Mouse (Mus musculus): Measurements from ENCODE around the gene Sez6l2. TPM values are rescaled to one million over a fixed set of nuclear protein-coding genes. Genes with fewer than 3 reads are reported as not detected.

Gene Sez6l2
- polyA plus RNA-seq, 1 experiment from 2014 or later, result 0.15 TPM

DNA sequence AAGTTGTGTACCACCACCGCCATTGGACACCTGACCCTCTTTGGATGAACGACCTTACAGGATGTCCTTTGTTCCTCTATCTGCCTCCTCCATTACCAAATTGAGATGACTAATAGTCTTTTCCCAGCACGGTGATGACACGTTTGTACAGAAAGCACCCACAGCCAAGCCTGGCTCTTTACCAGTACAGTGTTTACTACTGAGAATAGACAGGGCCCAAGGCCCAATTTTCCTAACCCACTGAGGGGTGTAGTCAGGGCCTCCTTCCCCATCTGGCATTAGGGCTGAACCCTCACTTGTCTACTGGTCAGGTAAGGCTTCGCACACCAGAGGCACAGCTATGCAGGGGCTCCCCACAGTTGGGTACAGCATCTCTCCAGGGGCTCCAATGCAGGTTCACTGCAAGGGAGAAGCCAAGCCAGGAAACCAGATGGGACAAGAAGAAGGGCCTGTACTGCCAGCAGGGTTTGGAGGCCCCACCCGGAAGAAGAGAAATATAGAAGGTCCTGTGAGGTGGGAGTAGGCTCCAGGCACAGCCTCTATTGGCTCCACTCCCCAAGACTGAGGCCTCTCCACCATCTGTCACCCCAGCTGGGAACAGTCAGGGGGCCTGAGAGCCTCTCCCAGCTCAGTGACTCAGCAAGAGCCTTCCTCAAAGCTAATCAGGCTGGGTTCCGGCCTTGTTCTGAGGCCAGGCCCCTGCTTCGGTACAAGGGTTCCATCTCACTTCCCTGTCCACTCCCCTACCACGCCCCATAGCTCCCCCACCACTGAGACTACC is 58.1 kb downstream of the Sez6l2 start:
- H3K27me3 ChIP-seq (ENCODE audit: control insufficient read depth, insufficient read depth, low read depth, low read length), result no peaks in the 10 kb centered on the region
- peak; percentile 92 for ATAC-seq (ENCODE audit: low read depth)
- WGBS (ENCODE audit: insufficient replicate concordance), result 33% methylated on average over 9 of the region's 9 CpGs
- peak overlapping the region; percentile 54 for H3K9ac ChIP-seq (ENCODE audit: low read depth, low read length)
- H3K4me1 ChIP-seq (ENCODE audit: control insufficient read depth, low read depth, low read length), result peaks cover 28% of the 10 kb centered on the region
- H3K4me3 ChIP-seq (ENCODE audit: low read depth, low read length), result no peak overlapping the region
- peak overlapping the region; percentile 49 for H3K4me2 ChIP-seq (ENCODE audit: low read depth, low read length)
- peak overlapping the region; percentile 87 for H3K27ac ChIP-seq (ENCODE audit: low read length)
- peaks cover 5% of the 10 kb centered on the region; the same call in 1 of the 2 replicates for H3K36me3 ChIP-seq (ENCODE audit: control insufficient read depth, insufficient read depth)
- no peaks in the 10 kb centered on the region for H3K9me3 ChIP-seq (replicated peaks; ENCODE audit: control insufficient read depth, low read length)

DNA sequence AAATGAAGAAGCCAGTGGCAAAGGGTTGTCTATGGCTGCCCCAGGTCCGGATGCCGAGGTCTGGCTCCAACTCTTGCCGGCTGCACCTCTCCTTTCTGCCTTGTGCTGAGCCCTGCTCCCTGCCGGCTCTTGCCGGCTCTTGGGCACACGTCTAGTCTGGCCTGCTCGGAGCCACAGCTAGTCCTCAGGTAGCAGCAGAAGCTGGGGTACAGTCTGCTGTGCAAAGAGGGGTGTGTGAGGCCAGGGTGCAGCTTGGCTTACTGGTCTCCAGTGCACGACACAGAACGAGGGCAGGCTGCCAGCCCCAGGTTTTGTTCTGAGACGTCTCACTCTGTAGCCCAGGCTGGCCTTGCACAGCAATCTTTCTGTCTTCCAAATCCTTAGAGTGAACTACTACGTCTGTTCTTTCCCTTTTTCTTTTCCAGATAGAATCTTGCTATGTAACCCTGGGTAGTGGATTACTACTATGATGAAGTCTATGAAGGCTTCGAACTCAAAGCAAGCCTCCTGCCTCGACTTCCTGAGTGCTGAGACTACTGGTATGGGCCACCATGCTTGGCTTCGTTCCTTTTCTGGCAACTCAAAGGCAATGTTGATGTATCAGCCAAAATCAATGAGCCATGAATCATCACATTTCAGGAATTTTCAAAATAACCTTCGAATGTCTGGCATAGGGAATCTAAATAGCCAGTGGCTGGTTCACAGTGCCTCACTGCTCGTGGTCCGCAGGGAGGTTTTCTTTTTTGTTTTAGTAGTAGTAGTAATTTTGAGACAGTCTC is 59.1 kb downstream of the Sez6l2 start:
- peak overlapping the region; percentile 87 for H3K27ac ChIP-seq (ENCODE audit: low read length)
- H3K4me3 ChIP-seq (ENCODE audit: low read depth, low read length), result no peak overlapping the region
- 0 out of 2 replicates have a peak overlapping the region, but pooled peaks have one; percentile 49 for H3K4me2 ChIP-seq (ENCODE audit: low read depth, low read length)
- H3K27me3 ChIP-seq (ENCODE audit: control insufficient read depth, insufficient read depth, low read depth, low read length), result no peaks in the 10 kb centered on the region
- peaks cover 6% of the 10 kb centered on the region; the same call in 1 of the 2 replicates for H3K36me3 ChIP-seq (ENCODE audit: control insufficient read depth, insufficient read depth)
- H3K9me3 ChIP-seq (replicated peaks; ENCODE audit: control insufficient read depth, low read length), result no peaks in the 10 kb centered on the region
- no peak for ATAC-seq (ENCODE audit: low read depth)
- H3K4me1 ChIP-seq (ENCODE audit: control insufficient read depth, low read depth, low read length), result peaks cover 37% of the 10 kb centered on the region
- WGBS (ENCODE audit: insufficient replicate concordance), result 76% methylated on average over 17 of the region's 17 CpGs
- H3K9ac ChIP-seq (ENCODE audit: low read depth, low read length), result peak overlapping the region; percentile 10; the same call in 1 of the 2 replicates

DNA sequence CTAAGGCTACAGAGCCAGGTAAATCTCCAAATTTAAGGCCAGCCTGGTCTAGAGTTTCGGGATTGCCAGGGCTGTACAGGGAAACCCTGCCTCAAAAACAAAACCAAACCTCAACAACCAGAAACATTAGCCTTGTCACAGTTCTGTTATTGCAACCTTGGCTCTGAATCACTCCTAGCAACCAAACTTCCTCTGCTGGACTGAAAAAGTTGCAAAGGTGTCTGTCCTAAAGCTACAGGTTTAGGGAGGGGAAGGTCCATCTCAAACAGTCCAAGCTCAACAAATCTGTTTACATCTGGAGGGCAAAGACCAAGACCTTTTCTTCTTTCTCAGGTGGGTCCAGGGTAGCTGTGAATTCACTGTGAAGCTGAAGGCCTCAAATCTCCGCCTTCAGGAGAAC is 60.7 kb downstream of the Sez6l2 start:
- H3K4me2 ChIP-seq (ENCODE audit: low read depth, low read length), result no peak overlapping the region
- H3K9ac ChIP-seq (ENCODE audit: low read depth, low read length), result no peak overlapping the region
- no peak overlapping the region for H3K4me3 ChIP-seq (ENCODE audit: low read depth, low read length)
- 74% methylated on average over 2 of the region's 2 CpGs for WGBS (ENCODE audit: insufficient replicate concordance)
- ATAC-seq (ENCODE audit: low read depth), result no peak
- no peaks in the 10 kb centered on the region for H3K9me3 ChIP-seq (replicated peaks; ENCODE audit: control insufficient read depth, low read length)
- H3K36me3 ChIP-seq (ENCODE audit: control insufficient read depth, insufficient read depth), result peaks cover 9% of the 10 kb centered on the region; the same call in 1 of the 2 replicates
- H3K27ac ChIP-seq (ENCODE audit: low read length), result no peak overlapping the region
- H3K4me1 ChIP-seq (ENCODE audit: control insufficient read depth, low read depth, low read length), result peaks cover 50% of the 10 kb centered on the region
- no peaks in the 10 kb centered on the region for H3K27me3 ChIP-seq (ENCODE audit: control insufficient read depth, insufficient read depth, low read depth, low read length)

DNA sequence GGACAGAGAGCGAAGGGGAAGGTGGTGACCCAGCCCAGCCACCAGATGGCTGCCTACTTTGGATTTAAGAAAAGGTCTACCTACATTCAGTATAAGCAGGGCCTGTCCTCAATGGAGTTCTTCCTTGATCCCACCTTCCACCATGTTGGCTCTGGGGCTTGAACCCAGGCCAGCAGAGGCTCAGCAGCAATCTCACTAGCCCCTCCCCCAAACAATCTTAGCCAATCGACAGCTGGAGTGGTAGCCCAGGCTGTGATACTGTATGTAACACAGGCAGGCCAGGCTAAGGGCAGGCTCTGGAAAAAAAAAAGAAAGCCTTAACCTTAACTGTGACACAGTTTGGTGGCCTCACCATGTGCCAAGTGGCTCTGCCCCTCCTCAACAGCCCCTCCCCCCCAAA is 61.4 kb downstream of the Sez6l2 start:
- Histone ChIP-seq H3K4me3 (ENCODE audit: low read depth, low read length) (no peak overlapping the region), H3K4me2 (ENCODE audit: low read depth, low read length) (no peak overlapping the region), H3K36me3 (ENCODE audit: control insufficient read depth, insufficient read depth) (peaks cover 9% of the 10 kb centered on the region; the same call in 1 of the 2 replicates), H3K27me3 (ENCODE audit: control insufficient read depth, insufficient read depth, low read depth, low read length) (no peaks in the 10 kb centered on the region), H3K4me1 (ENCODE audit: control insufficient read depth, low read depth, low read length) (peaks cover 50% of the 10 kb centered on the region), H3K9ac (ENCODE audit: low read depth, low read length) (no peak overlapping the region), H3K9me3 (replicated peaks; ENCODE audit: control insufficient read depth, low read length) (no peaks in the 10 kb centered on the region), H3K27ac (ENCODE audit: low read length) (no peak overlapping the region)
- no peak for ATAC-seq (ENCODE audit: low read depth)
- WGBS (ENCODE audit: insufficient replicate concordance), result 71% methylated on average over 2 of the region's 2 CpGs

DNA sequence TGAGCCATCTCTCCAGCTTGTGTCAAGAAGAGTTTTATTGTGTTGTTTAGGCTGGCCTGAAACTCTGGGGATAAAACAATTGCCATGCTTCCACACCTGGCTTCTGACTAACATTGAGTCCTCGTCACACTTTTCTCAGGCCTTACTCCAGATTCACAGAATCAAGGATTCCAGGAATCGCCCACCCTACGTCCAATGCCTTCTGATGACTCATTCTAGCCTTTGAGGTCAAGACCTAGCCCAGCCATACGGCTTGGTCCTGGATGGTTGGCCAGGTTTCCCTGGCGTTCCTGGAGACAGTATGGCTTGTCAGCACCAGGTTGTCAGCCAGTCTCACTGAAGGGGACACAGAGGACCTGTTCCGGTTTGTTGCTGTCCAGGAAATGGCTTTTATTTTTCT is 62.0 kb downstream of the Sez6l2 start:
- Histone ChIP-seq H3K4me1 (ENCODE audit: control insufficient read depth, low read depth, low read length) (peaks cover 51% of the 10 kb centered on the region), H3K27ac (ENCODE audit: low read length) (no peak overlapping the region), H3K4me3 (ENCODE audit: low read depth, low read length) (no peak overlapping the region), H3K4me2 (ENCODE audit: low read depth, low read length) (no peak overlapping the region), H3K9me3 (replicated peaks; ENCODE audit: control insufficient read depth, low read length) (no peaks in the 10 kb centered on the region), H3K36me3 (ENCODE audit: control insufficient read depth, insufficient read depth) (peaks cover 9% of the 10 kb centered on the region; the same call in 1 of the 2 replicates), H3K27me3 (ENCODE audit: control insufficient read depth, insufficient read depth, low read depth, low read length) (no peaks in the 10 kb centered on the region), H3K9ac (ENCODE audit: low read depth, low read length) (no peak overlapping the region)
- 77% methylated on average over 6 of the region's 6 CpGs for WGBS (ENCODE audit: insufficient replicate concordance)
- ATAC-seq (ENCODE audit: low read depth), result no peak

DNA sequence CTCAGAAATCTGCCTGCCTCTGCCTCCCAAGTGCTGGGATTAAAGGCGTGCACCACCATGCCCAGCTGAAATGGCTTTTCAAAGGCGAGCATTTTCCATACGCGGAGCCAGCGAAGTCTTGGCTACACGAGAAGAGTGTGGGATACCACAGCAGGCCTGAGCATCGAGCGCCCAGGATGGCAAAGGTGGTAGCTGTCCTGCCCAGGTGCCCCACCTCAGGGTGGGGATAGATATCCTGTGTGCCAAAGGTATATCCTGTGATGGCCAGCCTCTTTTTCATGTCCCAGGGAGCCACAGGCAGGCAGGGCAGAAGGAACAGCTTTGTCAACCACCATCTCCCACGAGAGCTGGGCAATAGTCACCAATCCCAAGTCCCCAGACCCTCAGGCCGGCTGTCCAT is 62.5 kb downstream of the Sez6l2 start:
- Histone ChIP-seq H3K9me3 (replicated peaks; ENCODE audit: control insufficient read depth, low read length) (no peaks in the 10 kb centered on the region), H3K4me3 (ENCODE audit: low read depth, low read length) (no peak overlapping the region), H3K27ac (ENCODE audit: low read length) (no peak overlapping the region), H3K36me3 (ENCODE audit: control insufficient read depth, insufficient read depth) (peaks cover 9% of the 10 kb centered on the region; the same call in 1 of the 2 replicates), H3K4me1 (ENCODE audit: control insufficient read depth, low read depth, low read length) (peaks cover 53% of the 10 kb centered on the region), H3K27me3 (ENCODE audit: control insufficient read depth, insufficient read depth, low read depth, low read length) (no peaks in the 10 kb centered on the region), H3K9ac (ENCODE audit: low read depth, low read length) (no peak overlapping the region), H3K4me2 (ENCODE audit: low read depth, low read length) (no peak overlapping the region)
- ATAC-seq (ENCODE audit: low read depth), result no peak
- WGBS (ENCODE audit: insufficient replicate concordance), result 86% methylated on average over 10 of the region's 10 CpGs

DNA sequence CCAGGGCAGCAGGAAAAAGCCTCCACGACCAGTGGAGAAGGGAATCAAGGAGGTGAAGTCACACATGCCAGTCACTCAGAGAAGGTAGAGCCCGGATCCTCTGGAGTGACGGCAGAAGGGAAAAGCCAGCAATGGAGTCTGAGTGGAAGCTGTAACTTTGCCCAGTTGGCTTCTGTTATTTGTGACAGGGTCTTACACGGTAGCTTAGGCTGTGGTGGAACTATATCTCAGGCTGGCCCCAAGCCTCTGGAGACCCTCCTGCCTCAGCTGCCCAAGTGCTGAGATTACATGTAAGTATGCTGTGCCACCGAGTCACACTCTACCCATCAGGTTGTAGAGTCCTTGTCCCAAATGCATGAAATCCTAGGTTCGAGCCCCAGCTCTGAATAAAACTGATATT is 63.0 kb downstream of the Sez6l2 start:
- no peak overlapping the region for H3K27ac ChIP-seq (ENCODE audit: low read length)
- H3K9me3 ChIP-seq (replicated peaks; ENCODE audit: control insufficient read depth, low read length), result no peaks in the 10 kb centered on the region
- no peaks in the 10 kb centered on the region for H3K27me3 ChIP-seq (ENCODE audit: control insufficient read depth, insufficient read depth, low read depth, low read length)
- ATAC-seq (ENCODE audit: low read depth), result no peak
- peaks cover 53% of the 10 kb centered on the region for H3K4me1 ChIP-seq (ENCODE audit: control insufficient read depth, low read depth, low read length)
- WGBS (ENCODE audit: insufficient replicate concordance), result 77% methylated on average over 6 of the region's 6 CpGs
- H3K4me3 ChIP-seq (ENCODE audit: low read depth, low read length), result peak overlapping the region; percentile 73; the same call in 1 of the 2 replicates
- peaks cover 9% of the 10 kb centered on the region; the same call in 1 of the 2 replicates for H3K36me3 ChIP-seq (ENCODE audit: control insufficient read depth, insufficient read depth)
- H3K4me2 ChIP-seq (ENCODE audit: low read depth, low read length), result peak overlapping the region; percentile 81
- H3K9ac ChIP-seq (ENCODE audit: low read depth, low read length), result no peak overlapping the region

DNA sequence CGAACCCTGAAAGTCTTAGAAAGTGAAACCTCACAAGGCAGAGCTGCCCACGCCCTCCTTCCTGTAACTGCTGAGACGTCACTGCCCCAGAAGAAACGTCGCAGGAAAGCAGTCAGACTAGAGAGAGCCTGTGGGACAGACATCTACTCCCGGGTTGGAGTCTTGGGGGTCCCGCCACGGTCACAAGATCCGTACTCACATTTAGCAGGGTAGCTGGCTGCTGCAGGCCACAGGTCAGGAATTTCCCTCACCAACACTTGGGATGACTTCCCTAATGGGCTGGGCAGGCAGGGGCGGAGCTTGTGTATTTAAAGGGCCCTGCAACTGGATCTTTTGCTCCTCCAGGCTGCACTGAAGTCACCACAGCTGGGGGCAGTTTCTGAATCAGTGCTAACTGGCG is 64.0 kb downstream of the Sez6l2 start, which contains the start of gene Mvp:
Gene Mvp (minus strand): TSS at position 302 of the 400 bp plus-strand sequence.
- Histone ChIP-seq H3K27ac (ENCODE audit: low read length) (peak within 1 kb of the TSS; percentile 81), H3K36me3 (ENCODE audit: control insufficient read depth, insufficient read depth) (peaks cover 9% of the 10 kb centered on the region; the same call in 1 of the 2 replicates), H3K9ac (ENCODE audit: low read depth, low read length) (peak within 1 kb of the TSS; percentile 70), H3K9me3 (replicated peaks; ENCODE audit: control insufficient read depth, low read length) (no peaks in the 10 kb centered on the region), H3K27me3 (ENCODE audit: control insufficient read depth, insufficient read depth, low read depth, low read length) (no peaks in the 10 kb centered on the region), H3K4me2 (ENCODE audit: low read depth, low read length) (peak within 1 kb of the TSS; percentile 81), H3K4me1 (ENCODE audit: control insufficient read depth, low read depth, low read length) (peaks cover 43% of the 10 kb centered on the region), H3K4me3 (ENCODE audit: low read depth, low read length) (peak within 1 kb of the TSS; percentile 73)
- WGBS (ENCODE audit: insufficient replicate concordance), result 16% methylated on average over 11 of the region's 11 CpGs
- ATAC-seq (ENCODE audit: low read depth), result no peak

All from liver, embryonic 16.5 days (tissue).